Mouse (Mus musculus): ENCODE results near the gene Chka. TPM values are rescaled to one million over a fixed set of nuclear protein-coding genes. Genes with fewer than 3 reads are reported as not detected.

Gene Chka
- polyA plus RNA-seq, 1 experiment from 2014 or later = 65.6 TPM

- H3K27ac ChIP-seq = no peak overlapping the region
- H3K27me3 ChIP-seq (replicated peaks) = no peaks in the 10 kb centered on the region
- H3K4me3 ChIP-seq = no peak overlapping the region
- H3K4me1 ChIP-seq = no peaks in the 10 kb centered on the region
- H3K9me3 ChIP-seq = no peaks in the 10 kb centered on the region
- no peak overlapping the region for H3K9ac ChIP-seq
- H3K4me2 ChIP-seq = no peak overlapping the region
- 85% methylated on average over 3 of the region's 3 CpGs for WGBS
- H3K36me3 ChIP-seq (replicated peaks) = no peaks in the 10 kb centered on the region
- no peak for ATAC-seq (replicated peaks)
Measured at GRCm38 (mm10) chr19:3838931-3839330, 12.6 kb upstream of the Chka start.

GRCm38 (mm10) chr19:3839686-3840085, 11.9 kb upstream of the Chka start:
- Histone ChIP-seq H3K4me3 (no peak overlapping the region), H3K9ac (no peak overlapping the region), H3K9me3 (no peaks in the 10 kb centered on the region), H3K4me2 (no peak overlapping the region), H3K27me3 (replicated peaks) (no peaks in the 10 kb centered on the region), H3K36me3 (replicated peaks) (no peaks in the 10 kb centered on the region), H3K4me1 (no peaks in the 10 kb centered on the region), H3K27ac (no peak overlapping the region)
- ATAC-seq (replicated peaks) = no peak
- WGBS = 65% methylated on average over 2 of the region's 2 CpGs

GRCm38 (mm10) chr19:3840214-3840651, 11.3 kb upstream of the Chka start:
- Histone ChIP-seq H3K36me3 (replicated peaks) (no peaks in the 10 kb centered on the region), H3K9me3 (no peaks in the 10 kb centered on the region), H3K27ac (no peak overlapping the region), H3K4me2 (no peak overlapping the region), H3K9ac (no peak overlapping the region), H3K4me1 (no peaks in the 10 kb centered on the region), H3K27me3 (replicated peaks) (no peaks in the 10 kb centered on the region), H3K4me3 (no peak overlapping the region)
- WGBS = 61% methylated on average over 5 of the region's 5 CpGs
- no peak for ATAC-seq (replicated peaks)

- Histone ChIP-seq H3K27ac (no peak overlapping the region), H3K4me2 (no peak overlapping the region), H3K9me3 (no peaks in the 10 kb centered on the region), H3K4me3 (no peak overlapping the region), H3K36me3 (replicated peaks) (no peaks in the 10 kb centered on the region), H3K27me3 (replicated peaks) (no peaks in the 10 kb centered on the region), H3K4me1 (no peaks in the 10 kb centered on the region), H3K9ac (no peak overlapping the region)
- 83% methylated on average over 5 of the region's 5 CpGs for WGBS
- ATAC-seq (replicated peaks) = no peak
Measured at GRCm38 (mm10) chr19:3840685-3841084, 10.9 kb upstream of the Chka start.

- ATAC-seq (replicated peaks) = no peak
- WGBS = 50% methylated on average over 12 of the region's 12 CpGs
Measured at GRCm38 (mm10) chr19:3842359-3843148, 9.0 kb upstream of the Chka start.

GRCm38 (mm10) chr19:3843629-3844028, 7.9 kb upstream of the Chka start:
- Histone ChIP-seq H3K9me3 (no peaks in the 10 kb centered on the region), H3K9ac (no peak overlapping the region), H3K4me1 (no peaks in the 10 kb centered on the region), H3K4me2 (no peak overlapping the region), H3K27ac (no peak overlapping the region), H3K36me3 (replicated peaks) (no peaks in the 10 kb centered on the region), H3K4me3 (no peak overlapping the region), H3K27me3 (replicated peaks) (no peaks in the 10 kb centered on the region)
- no peak for ATAC-seq (replicated peaks)
- WGBS = 83% methylated on average over 2 of the region's 2 CpGs

More at GRCm38 (mm10) chr19:3842359-3843148, 9.0 kb upstream of the Chka start:
- no peaks in the 10 kb centered on the region for H3K36me3 ChIP-seq (replicated peaks)
- H3K9ac ChIP-seq = no peak overlapping the region
- no peak overlapping the region for H3K4me2 ChIP-seq
- H3K4me3 ChIP-seq = no peak overlapping the region
- no peaks in the 10 kb centered on the region for H3K9me3 ChIP-seq
- H3K4me1 ChIP-seq = no peaks in the 10 kb centered on the region
- no peak overlapping the region for H3K27ac ChIP-seq
- no peaks in the 10 kb centered on the region for H3K27me3 ChIP-seq (replicated peaks)

- H3K9ac ChIP-seq = no peak overlapping the region
- H3K36me3 ChIP-seq (replicated peaks) = no peaks in the 10 kb centered on the region
- H3K27me3 ChIP-seq (replicated peaks) = no peaks in the 10 kb centered on the region
- H3K4me2 ChIP-seq = no peak overlapping the region
- H3K9me3 ChIP-seq = no peaks in the 10 kb centered on the region
- H3K4me3 ChIP-seq = no peak overlapping the region
- no peak overlapping the region for H3K27ac ChIP-seq
- H3K4me1 ChIP-seq = no peaks in the 10 kb centered on the region
- no peak for ATAC-seq (replicated peaks)
- 98% methylated on average over 1 of the region's 1 CpGs for WGBS
Measured at GRCm38 (mm10) chr19:3844836-3845235, 6.7 kb upstream of the Chka start.

GRCm38 (mm10) chr19:3845339-3845738, 6.2 kb upstream of the Chka start:
- H3K9me3 ChIP-seq = no peaks in the 10 kb centered on the region
- no peaks in the 10 kb centered on the region for H3K4me1 ChIP-seq
- H3K27ac ChIP-seq = no peak overlapping the region
- H3K27me3 ChIP-seq (replicated peaks) = no peaks in the 10 kb centered on the region
- WGBS = 92% methylated on average over 11 of the region's 11 CpGs
- H3K9ac ChIP-seq = no peak overlapping the region
- H3K36me3 ChIP-seq (replicated peaks) = no peaks in the 10 kb centered on the region
- no peak for ATAC-seq (replicated peaks)
- no peak overlapping the region for H3K4me3 ChIP-seq
- no peak overlapping the region for H3K4me2 ChIP-seq

- H3K36me3 ChIP-seq (replicated peaks) = no peaks in the 10 kb centered on the region
- H3K27ac ChIP-seq = no peak overlapping the region
- H3K27me3 ChIP-seq (replicated peaks) = no peaks in the 10 kb centered on the region
- H3K9ac ChIP-seq = no peak overlapping the region
- no peaks in the 10 kb centered on the region for H3K9me3 ChIP-seq
- H3K4me3 ChIP-seq = no peak overlapping the region
- no peak for ATAC-seq (replicated peaks)
- H3K4me1 ChIP-seq = peaks cover 4% of the 10 kb centered on the region
- no peak overlapping the region for H3K4me2 ChIP-seq
- WGBS = 83% methylated on average over 1 of the region's 1 CpGs
Measured at GRCm38 (mm10) chr19:3845803-3846406, 5.7 kb upstream of the Chka start.

GRCm38 (mm10) chr19:3846676-3847604, 4.6 kb upstream of the Chka start:
- no peaks in the 10 kb centered on the region for H3K9me3 ChIP-seq
- WGBS = 83% methylated on average over 10 of the region's 10 CpGs
- H3K9ac ChIP-seq = no peak overlapping the region
- H3K4me2 ChIP-seq = no peak overlapping the region
- no peak overlapping the region for H3K27ac ChIP-seq
- no peaks in the 10 kb centered on the region for H3K36me3 ChIP-seq (replicated peaks)
- ATAC-seq (replicated peaks) = no peak
- no peaks in the 10 kb centered on the region for H3K27me3 ChIP-seq (replicated peaks)
- no peak overlapping the region for H3K4me3 ChIP-seq
- peaks cover 8% of the 10 kb centered on the region for H3K4me1 ChIP-seq

- no peaks in the 10 kb centered on the region for H3K27me3 ChIP-seq (replicated peaks)
- no peaks in the 10 kb centered on the region for H3K36me3 ChIP-seq (replicated peaks)
- no peak overlapping the region for H3K4me3 ChIP-seq
- no peaks in the 10 kb centered on the region for H3K9me3 ChIP-seq
- WGBS = 80% methylated on average over 5 of the region's 5 CpGs
- peaks cover 8% of the 10 kb centered on the region for H3K4me1 ChIP-seq
- H3K27ac ChIP-seq = no peak overlapping the region
- ATAC-seq (replicated peaks) = no peak
- no peak overlapping the region for H3K4me2 ChIP-seq
- no peak overlapping the region for H3K9ac ChIP-seq
Measured at GRCm38 (mm10) chr19:3847711-3848110, 3.9 kb upstream of the Chka start.

- no peaks in the 10 kb centered on the region for H3K36me3 ChIP-seq (replicated peaks)
- no peak overlapping the region for H3K9ac ChIP-seq
- H3K9me3 ChIP-seq = no peaks in the 10 kb centered on the region
- no peak overlapping the region for H3K4me2 ChIP-seq
- no peak overlapping the region for H3K4me3 ChIP-seq
- 88% methylated on average over 7 of the region's 7 CpGs for WGBS
- no peak overlapping the region for H3K27ac ChIP-seq
- no peak for ATAC-seq (replicated peaks)
- H3K27me3 ChIP-seq (replicated peaks) = no peaks in the 10 kb centered on the region
- H3K4me1 ChIP-seq = peaks cover 12% of the 10 kb centered on the region
Measured at GRCm38 (mm10) chr19:3848207-3848808, 3.3 kb upstream of the Chka start.

Measured in midbrain, embryonic 15.5 days (tissue).